Mouse (Mus musculus) heart, postnatal 25 days (tissue): Measurements from ENCODE around the gene Sh2d3c. TPM values are rescaled to one million over a fixed set of nuclear protein-coding genes. Genes with fewer than 3 reads are reported as not detected.

Experiments used
- DNase-seq: peaks from one replicate; pipeline ENCODE4 v3.0.0; 2022; ENCODE audit warnings: low spot score
- intact Hi-C: fragments of 180-260 bp; cut with DNase I; formaldehyde crosslinking; loops from one replicate; pipeline ENCODE4 v1.15.1; 2025
- total RNA-seq, 2 experiments: library from RNA; stranded (reverse); gene quantifications; 2 replicates each; pipeline ENCODE4 v1.2.3; 2021

The Sh2d3c gene
- total RNA-seq, 2 experiments from 2014 or later, result 20.7 to 25.4 TPM

DNA sequence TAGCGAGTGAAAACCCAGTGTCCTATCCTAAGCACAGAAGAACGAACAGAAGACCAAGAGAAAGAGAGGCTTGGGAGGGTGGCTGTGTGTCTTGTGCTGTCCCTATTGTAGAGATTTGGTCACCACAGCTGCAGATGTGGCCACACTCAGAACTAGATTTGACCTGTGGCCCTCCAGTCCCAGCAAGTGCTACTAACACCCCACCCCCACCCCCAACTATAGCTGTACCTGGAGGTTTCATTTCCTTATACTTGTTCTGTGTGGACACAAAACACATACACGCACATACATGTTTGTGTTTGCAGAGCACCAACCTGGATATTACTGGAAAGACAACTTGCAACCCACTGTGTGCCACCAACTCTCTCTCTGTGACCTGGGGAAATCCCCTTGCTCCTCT lies 802 bp upstream of the Sh2d3c start:
- intact Hi-C loops, result no loop called here
- DNase-seq, result no peak

DNA sequence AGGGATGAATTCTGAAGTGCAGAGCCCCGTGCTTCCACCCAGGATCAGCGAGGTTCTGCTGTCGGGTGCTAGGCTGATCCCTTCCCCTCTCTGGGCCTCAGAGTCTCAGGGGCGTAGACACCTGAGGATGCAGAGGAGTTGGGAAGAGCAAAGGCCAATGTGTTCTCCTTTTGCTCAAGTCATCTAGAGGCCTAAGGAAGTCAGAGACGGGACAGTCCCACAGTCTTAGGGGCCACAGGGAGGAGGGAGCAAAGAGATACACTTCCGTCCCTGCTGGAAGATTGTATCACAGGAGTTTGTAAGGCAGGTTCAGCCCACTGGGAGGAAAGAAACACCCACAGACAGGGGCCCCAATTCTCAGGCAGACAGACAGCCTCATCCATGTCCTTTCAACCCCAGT lies 1.2 kb downstream of the Sh2d3c start:
- intact Hi-C loops, result no loop called here
- DNase-seq, result no peak

DNA sequence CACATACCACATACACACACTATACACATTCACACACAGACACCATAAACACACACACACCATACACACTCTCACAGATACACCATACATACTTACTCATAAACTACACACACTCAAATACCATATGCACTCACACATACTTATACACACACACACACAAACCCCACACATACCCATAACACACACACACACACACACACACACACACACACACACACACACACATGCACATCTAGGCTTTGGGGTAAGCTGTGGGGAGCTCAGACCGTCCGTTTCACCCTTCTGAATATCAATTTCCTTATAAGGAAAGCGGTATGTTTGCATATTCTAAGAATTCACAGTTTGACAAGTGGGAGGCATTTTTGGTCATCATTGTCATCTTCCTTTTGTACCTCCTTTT lies 1.7 kb downstream of the Sh2d3c start:
- DNase-seq, result no peak
- intact Hi-C loops, result no loop called here

DNA sequence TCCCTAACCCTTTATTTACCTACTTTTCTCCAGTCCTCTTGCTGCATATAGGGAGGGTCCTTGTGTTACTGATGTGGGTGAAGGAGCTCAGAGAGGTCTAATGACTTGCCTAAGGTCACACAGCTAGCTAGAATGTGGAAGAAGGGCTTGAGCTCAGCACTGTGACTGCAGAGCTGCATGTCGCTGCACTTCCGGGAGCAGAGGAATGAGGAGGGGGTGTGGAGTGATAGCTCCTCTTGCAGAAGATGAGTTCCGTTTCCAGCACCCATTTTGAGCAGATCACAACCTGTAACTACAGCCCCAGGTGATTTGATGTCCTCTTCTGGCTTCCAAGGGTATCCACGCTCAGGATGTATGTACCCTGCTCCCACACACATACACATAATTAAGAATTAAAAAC lies 3.3 kb downstream of the Sh2d3c start:
- intact Hi-C loops, result no loop called here

DNA sequence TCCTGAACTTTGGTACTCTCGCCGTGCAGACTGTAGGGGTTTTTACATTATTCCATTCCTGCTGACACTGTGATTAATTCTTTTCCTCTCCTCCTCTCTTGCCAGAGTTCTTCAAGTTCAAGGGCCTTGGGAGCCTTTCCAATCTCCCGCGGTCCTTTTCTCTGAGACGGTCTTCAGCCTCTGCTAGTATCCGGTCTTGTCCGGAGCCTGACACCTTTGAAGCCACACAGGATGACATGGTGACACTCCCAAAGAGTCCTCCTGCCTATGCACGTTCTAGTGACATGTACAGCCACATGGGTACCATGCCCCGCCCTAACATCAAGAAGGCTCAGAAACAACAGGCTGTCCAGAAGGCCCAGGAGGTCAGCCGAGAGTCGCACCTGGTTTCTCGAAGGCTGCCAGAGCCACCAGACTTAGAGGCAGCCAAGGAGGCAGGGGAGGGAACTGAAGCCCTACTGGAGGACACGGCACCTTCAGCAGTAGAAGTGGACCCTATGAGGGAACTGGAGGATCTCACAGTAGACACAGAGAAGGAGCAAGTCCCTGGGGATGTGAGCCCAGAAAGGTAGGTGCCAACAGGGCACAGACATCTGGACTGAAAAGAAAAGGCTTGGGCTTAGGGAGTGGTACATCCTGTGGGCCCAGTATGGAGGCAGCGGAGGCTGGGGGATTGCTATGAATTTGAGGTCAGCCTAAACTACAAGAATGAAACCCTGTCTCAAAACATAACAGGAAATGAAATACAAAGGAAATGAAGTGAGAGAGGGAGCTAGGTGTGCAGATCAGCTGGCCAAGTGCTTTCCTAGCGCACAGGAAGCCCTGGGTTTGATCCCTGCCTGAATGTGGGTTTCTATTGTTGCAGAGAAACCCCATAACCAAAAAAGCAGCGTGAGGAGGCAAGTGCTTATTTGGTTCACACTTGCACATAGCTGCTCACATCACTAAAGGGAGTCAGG lies 4.3 kb downstream of the Sh2d3c start:
- no peak for DNase-seq
- intact Hi-C loops, result no loop called here

More for the DNA sequence above, 3.3 kb downstream of the Sh2d3c start:
- DNase-seq, result no peak

DNA sequence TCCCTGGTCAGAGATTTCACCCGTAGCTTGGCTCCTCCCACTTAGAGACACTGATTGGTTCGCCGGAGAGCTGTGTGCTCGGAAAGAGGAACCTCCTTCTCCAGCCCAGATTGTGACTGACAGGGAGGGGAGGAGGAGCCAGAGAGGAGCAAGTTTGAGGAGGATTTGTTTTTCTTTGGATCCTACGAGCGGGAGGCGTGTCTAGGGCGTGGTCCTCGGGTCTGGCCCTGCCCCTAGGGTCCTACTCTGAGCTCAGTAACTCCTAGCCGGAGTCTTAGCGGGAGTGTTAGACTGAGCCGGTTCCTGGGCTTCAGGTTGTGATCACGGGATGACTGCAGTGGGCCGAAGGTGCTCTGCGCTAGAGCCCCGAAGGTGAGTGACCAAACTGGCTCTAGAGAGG lies 6.6 kb downstream of the Sh2d3c start:
- DNase-seq, result peak; percentile 97
- intact Hi-C loops, result no loop called here

DNA sequence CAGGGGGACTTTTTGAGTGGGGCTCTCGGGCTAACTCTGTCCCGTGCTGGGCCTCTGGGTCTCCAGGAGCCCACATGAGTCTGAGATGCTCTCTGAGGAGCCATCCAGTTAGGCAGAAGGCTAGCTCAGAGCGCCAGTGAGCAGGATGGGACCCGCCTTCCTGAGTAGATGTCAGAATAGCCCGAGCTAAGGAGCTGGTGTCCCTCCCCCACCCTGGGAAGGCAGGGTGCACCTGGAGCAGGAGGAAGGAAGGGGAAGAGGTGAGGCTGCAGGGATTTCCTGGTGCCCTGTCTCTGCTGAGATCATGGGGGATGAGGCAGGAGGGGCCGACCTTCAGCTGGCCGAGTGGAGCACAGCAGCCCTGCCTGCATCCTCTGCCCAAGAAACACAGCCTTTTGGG lies 7.6 kb downstream of the Sh2d3c start:
- DNase-seq, result peak; percentile 77
- intact Hi-C loops, result no loop called here

DNA sequence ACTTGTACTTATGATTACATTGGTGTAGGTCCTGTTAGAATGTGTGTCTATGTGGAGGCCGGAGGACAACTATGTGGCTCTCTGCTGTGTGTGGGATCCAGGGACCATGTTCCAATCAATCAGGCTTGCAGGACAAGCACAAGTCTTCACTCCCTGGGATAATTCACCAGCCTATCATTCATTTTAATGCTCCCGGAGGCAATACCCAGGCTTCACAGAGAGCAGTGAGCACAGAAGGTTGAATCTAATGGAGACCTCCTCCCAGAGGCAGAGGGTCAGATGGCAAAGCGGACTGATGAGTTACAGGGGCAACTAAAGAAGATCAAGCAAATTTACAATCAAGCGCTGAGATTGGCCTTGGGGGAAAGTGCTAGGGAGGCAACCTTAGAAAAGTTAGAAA lies 8.7 kb downstream of the Sh2d3c start:
- DNase-seq, result no peak
- intact Hi-C loops, result no loop called here

DNA sequence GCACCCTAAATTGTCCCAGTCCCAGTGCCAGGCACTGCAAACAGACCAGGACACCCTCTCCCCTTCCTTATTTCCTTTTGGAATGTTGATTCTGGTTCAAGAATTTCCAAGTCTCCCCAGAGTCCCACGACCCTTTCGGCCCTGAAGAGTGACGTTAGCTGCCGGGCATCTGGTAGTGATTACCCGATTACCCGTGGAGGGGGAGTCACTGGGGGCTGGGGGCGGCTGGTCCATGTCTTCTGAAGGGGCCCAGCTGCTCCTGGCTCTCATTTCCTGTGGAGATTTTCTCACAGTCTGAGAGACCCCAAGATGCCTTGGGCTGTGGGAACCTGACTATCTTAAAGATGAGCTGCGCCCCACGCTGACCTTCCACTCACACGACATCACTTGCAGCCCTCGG lies 10.0 kb downstream of the Sh2d3c start:
- intact Hi-C loops, result no loop called here
- no peak for DNase-seq

DNA sequence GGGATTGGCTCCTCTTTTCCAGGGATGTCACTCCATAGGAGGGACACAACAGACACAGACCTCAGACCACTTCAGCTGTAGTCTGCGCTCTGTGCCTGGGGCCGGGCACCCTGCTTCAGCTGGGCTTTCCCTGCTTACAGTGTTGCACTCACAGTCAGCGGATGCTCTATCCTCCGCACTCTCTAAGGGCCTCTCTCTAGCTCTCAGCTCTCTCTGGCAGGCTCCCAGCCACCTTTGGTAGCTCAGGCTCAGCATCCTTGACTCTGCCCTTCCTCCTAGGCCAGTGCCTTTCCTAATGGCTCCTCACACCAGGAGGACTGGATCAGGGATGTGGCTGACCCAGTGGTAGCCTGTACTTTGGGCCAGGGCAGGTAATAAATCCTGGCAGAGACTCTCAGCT lies 11.1 kb downstream of the Sh2d3c start:
- no peak for DNase-seq
- intact Hi-C loops, result no loop called here

DNA sequence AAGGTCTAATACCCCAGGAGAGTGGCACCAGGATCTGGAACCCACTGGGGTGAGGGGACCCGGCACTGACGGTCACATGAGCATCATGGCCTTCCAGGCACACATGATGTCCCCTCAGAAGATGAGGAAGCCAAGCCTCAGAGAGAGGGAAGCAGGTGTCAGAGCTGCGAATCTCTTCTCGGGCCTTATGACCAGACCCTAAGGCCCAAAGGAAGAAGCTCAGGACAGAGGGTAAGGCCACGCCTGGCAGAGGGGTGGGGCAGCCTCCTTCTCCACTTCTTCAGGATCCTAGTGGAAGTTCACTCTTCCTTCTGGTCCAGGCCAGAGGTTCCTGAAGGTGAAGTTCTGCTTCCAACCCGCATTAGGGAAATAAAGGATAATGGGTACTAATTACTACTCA lies 11.8 kb downstream of the Sh2d3c start:
- intact Hi-C loops, result no loop called here
- no peak for DNase-seq

DNA sequence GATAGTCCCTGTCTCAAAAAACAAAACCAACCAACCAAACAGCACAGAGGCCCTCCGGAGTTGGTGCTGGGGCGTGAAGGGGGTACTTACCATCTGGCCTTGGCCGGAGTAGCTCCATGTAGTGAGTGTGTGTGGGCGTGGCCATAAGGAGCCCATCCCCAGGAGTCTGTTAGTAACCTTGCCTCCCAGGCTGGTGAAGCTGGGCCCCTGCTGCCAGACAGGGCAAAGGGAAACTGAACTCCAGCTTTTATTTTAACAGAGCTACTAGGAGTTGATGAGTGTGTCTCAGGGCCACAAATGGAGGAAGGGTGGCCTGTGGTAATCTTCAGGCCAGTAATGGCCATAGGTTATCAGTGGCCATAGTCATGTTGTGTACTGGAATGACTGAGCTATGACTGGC lies 13.6 kb downstream of the Sh2d3c start:
- DNase-seq, result no peak
- intact Hi-C loops, result no loop called here

DNA sequence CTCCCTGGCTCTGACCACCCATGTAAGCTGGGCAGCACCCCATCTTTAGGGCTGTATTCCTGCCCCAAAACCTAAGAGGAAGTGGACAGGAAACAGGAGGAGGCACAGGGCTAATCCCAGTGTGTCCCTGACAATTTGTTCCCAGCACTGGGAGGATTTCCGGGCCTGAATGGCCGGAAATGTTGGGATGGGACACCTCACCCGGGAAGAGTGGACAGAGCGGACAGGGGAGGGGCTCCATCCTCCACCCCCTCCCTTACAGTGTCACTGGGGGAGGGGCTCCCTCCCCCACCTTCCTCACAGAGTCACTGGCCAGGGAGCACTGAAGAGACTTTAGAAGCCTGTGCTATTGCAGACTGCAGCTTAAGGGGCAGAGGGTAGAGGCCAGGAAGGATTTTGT lies 14.1 kb downstream of the Sh2d3c start:
- DNase-seq, result peak; percentile 78
- intact Hi-C loops, result no loop called here

DNA sequence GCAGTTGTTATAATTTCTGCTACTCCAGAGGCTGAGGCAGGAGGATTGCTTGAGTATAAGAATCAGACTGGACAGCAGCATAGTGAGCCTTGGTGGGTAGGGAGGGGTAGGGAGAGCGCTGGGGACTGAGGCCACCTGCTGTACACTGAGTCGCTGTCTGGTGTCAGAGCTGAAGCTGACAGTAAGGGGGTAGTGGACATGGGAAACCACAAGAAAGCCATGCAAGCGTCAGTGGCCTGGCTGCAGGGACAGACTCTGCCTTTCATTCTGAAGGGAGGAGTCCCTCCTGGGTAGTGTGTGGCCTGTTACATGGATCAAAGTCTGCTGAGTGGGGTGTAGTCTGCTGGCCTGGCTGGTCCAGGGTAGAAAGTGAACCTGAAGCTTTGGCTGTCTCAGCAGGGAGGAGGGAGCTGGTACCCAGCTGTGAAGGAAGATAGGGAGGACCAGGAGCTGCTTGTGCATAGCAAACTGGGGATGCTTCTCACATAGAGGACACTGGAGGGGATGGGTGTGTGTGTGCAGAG lies 15.5 kb downstream of the Sh2d3c start:
- intact Hi-C loops, result loop anchor here (2.0 kb wide), 1 partner anchor 16 kb away; no protein-coding TSS in a partner anchor

DNA sequence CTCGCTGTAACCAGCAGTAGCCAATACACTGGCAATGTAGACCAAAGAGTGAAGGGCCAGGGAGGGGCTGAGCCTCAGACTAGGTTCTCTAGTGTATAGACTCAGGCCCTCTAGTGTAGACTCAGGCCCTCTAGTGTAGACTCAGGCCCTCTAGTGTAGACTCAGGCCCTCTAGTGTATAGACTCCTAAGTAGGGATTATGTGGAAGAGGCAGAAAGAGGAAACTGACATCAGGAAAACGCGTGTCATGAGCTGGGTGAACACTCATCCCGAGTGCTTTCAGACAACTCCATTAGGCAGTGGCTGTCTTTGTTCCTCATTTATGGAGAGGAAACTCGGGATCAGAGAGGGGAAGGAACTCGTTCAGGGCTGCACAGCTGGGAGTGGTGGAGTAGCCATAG lies 16.2 kb downstream of the Sh2d3c start:
- intact Hi-C loops, result loop anchor here (2.0 kb wide), 1 partner anchor 16 kb away; no protein-coding TSS in a partner anchor
- no peak for DNase-seq

More for the DNA sequence above, 15.5 kb downstream of the Sh2d3c start:
- no peak for DNase-seq

DNA sequence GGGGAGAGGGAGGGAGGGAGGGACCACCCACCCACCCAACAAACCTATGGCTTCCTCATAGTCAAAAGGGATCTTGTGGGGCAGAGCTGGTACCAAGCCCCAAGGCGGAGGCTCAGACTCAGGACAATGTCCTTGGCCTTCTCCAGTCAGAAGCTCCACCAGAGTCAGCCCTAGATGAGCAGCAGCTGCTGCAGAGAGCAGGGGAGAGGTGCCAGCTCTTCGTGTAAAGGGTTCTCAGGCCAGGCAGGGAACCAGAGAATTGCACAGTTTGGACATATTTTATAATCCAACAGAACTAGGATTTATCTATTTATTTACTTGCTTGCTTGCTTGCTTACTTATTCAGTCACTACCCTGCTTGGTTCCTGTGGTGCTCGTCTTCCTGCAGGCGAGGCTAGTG lies 18.5 kb downstream of the Sh2d3c start:
- intact Hi-C loops, result no loop called here
- no peak for DNase-seq

DNA sequence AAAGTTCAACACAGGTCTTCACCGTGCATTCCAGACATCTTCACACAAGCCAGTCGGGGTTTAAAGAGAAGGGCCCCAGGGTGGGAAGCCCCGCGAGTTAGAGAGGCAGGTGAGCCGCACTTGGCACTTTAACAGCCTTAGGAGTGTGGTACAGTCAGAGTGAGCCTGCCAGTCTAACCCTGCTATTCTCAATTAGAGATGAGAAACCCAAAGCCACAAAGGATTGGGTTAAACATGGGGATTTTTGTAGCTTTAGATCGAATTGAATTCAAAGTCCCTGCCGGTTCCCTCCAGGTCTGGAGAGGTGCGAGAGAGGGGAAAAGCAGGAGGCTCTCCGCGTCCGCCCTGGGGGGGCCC lies 20.0 kb downstream of the Sh2d3c start, which contains the start of gene 6330409D20Rik:
Gene 6330409D20Rik (minus strand): TSS at position 101 of the 357 bp plus-strand sequence.
- intact Hi-C loops, result no loop called here
- DNase-seq, result no peak

DNA sequence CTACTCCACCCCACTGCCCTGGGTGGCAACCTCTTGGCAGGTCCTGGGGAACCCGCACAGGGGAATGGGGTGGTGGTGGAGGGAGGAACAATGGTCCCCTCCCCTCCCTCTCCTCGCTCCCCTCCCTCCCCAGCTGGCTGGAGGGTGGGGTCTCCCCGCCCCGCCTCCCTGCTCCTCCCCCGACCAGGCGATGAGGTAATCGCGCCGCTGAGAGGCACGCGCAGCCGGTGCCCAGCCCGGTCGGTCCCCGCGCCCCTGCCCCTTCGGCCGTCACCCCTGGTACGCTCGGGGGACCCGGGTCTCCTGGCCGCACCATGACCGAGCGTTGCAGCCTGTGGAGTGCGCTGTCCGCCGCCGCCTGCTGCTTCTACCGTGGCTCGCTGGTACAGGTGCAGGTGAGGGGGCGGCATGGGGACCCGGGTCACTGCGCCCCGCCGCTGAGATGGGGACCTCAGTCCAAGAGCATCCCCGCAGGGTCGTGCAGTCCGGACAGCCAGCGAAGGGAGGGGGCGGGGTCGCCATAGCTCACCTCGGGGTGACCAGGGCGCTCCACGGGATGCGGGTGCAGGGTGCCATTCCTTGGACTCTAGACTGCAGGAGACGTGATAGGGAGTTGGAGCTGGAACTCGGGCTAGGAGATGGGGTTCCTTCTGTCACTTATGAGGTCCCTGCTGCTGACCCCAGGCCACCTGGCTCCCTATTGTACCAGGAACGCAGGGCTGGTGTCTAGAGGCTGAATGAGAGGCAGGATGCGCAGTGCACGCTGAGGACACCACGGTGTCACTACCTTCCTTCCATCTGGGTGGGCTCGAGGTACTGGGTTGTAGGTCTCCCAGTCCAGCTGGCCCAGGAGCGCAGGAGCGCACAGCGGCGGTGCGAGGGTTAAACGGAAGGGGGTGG lies 20.7 kb downstream of the Sh2d3c start:
- peak; percentile 48 for DNase-seq
- intact Hi-C loops, result no loop called here

DNA sequence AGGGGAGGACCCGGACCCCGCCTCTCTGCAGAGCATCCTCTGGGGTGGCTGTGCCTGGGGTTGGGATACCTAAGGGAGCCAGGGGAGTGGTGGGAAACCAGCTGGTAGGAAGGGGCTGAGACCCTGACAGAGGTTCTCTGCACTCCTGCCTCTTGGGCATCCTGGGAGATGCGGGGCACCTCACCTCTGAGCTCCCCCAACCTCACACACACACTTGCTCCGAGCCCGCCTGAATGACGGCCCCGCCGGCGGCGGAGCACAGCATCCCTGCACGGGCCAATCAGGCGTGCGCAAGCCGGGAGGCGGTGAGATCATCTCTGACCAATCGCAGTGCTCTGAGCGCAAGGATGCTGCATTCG lies 21.3 kb downstream of the Sh2d3c start:
- DNase-seq, result no peak
- intact Hi-C loops, result no loop called here

DNA sequence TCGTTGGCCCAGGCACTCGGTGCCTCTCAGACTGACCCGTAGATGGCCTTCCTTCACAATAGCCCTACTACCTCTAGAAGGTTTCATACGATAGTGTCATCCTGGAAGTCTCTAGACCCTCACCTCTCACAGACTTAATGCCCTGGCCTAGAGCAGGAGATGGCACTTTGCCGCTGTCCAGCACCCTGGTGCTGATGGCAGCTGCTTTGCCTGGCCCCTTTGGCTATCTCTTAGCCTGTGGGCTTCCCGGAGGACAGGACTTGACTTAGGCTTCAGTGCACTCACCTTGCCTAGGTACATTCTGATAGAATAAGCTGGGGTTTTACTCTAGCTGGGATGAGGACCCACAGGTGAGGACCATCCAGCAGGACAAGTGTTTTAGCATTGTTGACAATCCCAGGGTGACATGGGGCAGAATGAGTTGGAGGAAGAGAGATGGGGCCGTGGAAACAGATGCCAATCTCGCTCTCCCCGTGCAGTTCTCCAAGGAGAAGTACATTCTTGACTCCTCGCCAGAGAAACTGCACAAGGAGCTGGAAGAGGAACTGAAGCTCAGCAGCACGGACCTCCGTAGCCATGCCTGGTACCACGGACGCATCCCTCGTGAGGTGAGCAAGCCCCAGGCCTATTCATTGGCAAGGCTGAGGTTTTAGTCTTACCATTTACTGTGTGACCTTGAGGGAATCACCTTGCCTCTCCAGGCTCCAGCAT lies 23.6 kb downstream of the Sh2d3c start:
- intact Hi-C loops, result no loop called here
- DNase-seq, result no peak
